Mouse (Mus musculus) forebrain, embryonic 13.5 days (tissue): ENCODE measurements around the gene Scamp1. TPM values are rescaled to one million over a fixed set of nuclear protein-coding genes. Genes with fewer than 3 reads are reported as not detected.

Experiments used
- ATAC-seq: fragments of 200-750 bp; cut with Nextera tagmentation; 2 replicates; pipeline ENCODE4 v1.8.0; 2017
- H3K27ac ChIP-seq: fragments of 300-500 bp; sonication (generic); 2 replicates; pipeline ENCODE4 v1.5.1; 2015; ENCODE audit warnings: inconsistent platforms, mild to moderate bottlenecking, moderate library complexity
- H3K27me3 ChIP-seq: fragments of 300-500 bp; sonication (generic); 2 replicates; pipeline ENCODE4 v1.6.1; 2015; ENCODE audit warnings: mild to moderate bottlenecking, inconsistent platforms
- H3K36me3 ChIP-seq: fragments of 300-500 bp; sonication (generic); 2 replicates; pipeline ENCODE4 v1.6.1; 2015; ENCODE audit warnings: mild to moderate bottlenecking, inconsistent platforms; ENCODE audit not compliant: poor library complexity, severe bottlenecking
- H3K4me1 ChIP-seq: fragments of 300-500 bp; sonication (generic); 2 replicates; pipeline ENCODE4 v1.6.1; 2015; ENCODE audit warnings: inconsistent platforms
- H3K4me2 ChIP-seq: fragments of 300-500 bp; sonication (generic); 2 replicates; pipeline ENCODE4 v1.6.1; 2015; ENCODE audit warnings: inconsistent platforms, mild to moderate bottlenecking, moderate library complexity
- H3K4me3 ChIP-seq: fragments of 300-500 bp; sonication (generic); 2 replicates; pipeline ENCODE4 v1.5.1; 2015; ENCODE audit warnings: mild to moderate bottlenecking, inconsistent platforms
- H3K9ac ChIP-seq: fragments of 300-500 bp; sonication (generic); 2 replicates; pipeline ENCODE4 v1.6.1; 2015; ENCODE audit warnings: mild to moderate bottlenecking, inconsistent platforms
- H3K9me3 ChIP-seq: fragments of 300-500 bp; sonication (generic); replicated peaks from 2 replicates; pipeline ENCODE4 v1.6.1; 2016; ENCODE audit warnings: inconsistent platforms
- WGBS: fragments of 180-500 bp; shearing (Covaris S2); methylation state at CpG from one replicate; pipeline ENCODE4 v1.1.7; 2015; 5-methylcytosine and 5-hydroxymethylcytosine counted together
- polyA plus RNA-seq: library from polyadenylated mRNA; unstranded; fragments of >200 nt; fragmentation: Nextera tagmentation; extraction: Ambion mirVana; gene quantifications from 2 replicates; pipeline ENCODE4 v1.2.1, GENCODE M21; 2015

Scamp1 gene
- polyA plus RNA-seq, 1 experiment from 2014 or later = 65.2 TPM

DNA sequence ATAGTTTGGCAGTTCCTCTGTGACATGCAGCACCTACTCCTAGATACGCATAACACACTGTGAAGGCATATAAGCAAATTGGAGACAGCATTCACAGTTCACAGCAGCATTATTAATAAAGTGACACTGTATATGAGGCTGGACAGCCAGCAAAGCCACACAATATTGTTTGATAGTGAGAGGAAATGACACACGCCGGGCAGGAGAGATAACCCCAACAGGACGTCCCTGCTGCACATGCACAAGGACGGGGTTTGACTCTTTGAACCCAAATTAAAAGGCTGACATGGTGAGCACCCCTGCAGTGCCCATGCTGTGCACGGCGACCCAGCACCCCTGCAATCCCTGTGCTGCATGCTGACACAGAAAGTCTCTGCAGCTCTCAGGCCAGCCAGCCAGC, 17.5 kb downstream of the Scamp1 start:
- no peak overlapping the region for H3K4me3 ChIP-seq
- no peaks in the 10 kb centered on the region for H3K36me3 ChIP-seq
- no peak overlapping the region for H3K27ac ChIP-seq
- H3K4me1 ChIP-seq = peaks cover 8% of the 10 kb centered on the region; the same call in 1 of the 2 replicates
- WGBS = 56% methylated on average over 7 of the region's 7 CpGs
- no peaks in the 10 kb centered on the region for H3K27me3 ChIP-seq
- no peak overlapping the region for H3K4me2 ChIP-seq
- no peak overlapping the region for H3K9ac ChIP-seq
- no peaks in the 10 kb centered on the region for H3K9me3 ChIP-seq
- ATAC-seq = no peak

DNA sequence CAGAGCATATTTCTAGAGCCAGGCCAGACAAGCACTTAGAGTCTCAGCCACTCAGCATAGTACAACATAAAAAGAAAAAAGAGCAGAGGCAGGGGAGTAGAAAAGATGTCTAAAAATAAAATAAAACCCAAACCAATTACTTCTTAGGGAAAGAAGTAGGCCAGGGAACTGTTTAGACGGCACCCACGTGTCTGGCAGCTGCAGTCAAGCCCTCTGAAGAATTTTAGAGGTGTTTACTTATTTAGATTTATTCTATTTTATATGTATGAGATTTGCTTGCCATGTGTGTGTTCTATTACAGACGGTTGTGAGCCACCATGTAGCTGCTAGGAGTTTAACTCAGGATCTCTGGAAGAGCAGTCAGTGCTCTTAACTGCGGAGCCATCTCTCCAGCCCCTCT, 18.5 kb downstream of the Scamp1 start:
- ATAC-seq = no peak
- Histone ChIP-seq H3K4me2 (no peak overlapping the region), H3K4me1 (peaks cover 8% of the 10 kb centered on the region; the same call in 1 of the 2 replicates), H3K27ac (no peak overlapping the region), H3K4me3 (no peak overlapping the region), H3K27me3 (no peaks in the 10 kb centered on the region), H3K36me3 (no peaks in the 10 kb centered on the region), H3K9me3 (no peaks in the 10 kb centered on the region), H3K9ac (no peak overlapping the region)
- WGBS = 74% methylated on average over 4 of the region's 4 CpGs

DNA sequence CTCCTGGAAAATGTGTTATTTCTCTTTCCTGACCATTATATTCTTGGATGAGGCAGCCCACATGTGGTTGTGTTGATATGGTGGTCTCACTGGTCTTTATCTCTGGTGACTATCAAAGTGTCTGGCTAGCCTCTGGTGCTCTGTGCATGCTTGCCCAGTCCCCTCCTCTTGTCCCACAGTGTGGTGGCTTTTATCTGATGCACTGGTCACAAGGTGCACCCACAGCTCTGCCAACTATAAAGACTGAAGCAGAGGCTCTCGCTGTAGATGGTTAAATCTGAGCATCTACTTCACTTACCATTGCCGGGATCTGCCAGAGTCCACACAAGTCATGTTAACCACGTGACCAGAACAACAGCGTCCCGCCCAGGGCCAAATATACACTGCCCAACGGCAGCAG, 19.1 kb downstream of the Scamp1 start:
- Histone ChIP-seq H3K9me3 (no peaks in the 10 kb centered on the region), H3K36me3 (no peaks in the 10 kb centered on the region), H3K4me1 (peaks cover 8% of the 10 kb centered on the region; the same call in 1 of the 2 replicates), H3K27me3 (no peaks in the 10 kb centered on the region), H3K9ac (no peak overlapping the region), H3K27ac (no peak overlapping the region), H3K4me3 (no peak overlapping the region), H3K4me2 (no peak overlapping the region)
- ATAC-seq = no peak
- WGBS = 95% methylated on average over 6 of the region's 6 CpGs

DNA sequence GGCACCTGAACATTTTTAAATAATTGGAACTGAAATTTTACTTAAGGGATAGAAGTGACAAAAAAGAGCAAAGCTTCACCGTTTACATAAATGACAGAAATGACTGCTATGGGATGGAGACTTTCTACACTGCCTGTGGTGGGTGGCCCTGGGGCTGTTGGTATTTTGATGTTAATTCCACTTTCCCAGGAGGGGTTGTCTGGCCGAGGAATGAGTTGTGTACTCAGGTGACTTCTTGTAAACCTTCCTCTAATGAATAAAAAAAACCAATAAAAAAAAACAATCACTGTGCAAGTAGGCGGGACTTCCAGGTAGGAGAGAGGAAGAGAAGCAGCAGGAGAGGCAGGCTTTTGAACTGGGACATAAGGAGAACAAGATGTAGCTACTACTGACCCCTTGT, 20.4 kb downstream of the Scamp1 start:
- Histone ChIP-seq H3K27me3 (no peaks in the 10 kb centered on the region), H3K9ac (no peak overlapping the region), H3K4me2 (no peak overlapping the region), H3K9me3 (no peaks in the 10 kb centered on the region), H3K4me1 (peaks cover 4% of the 10 kb centered on the region; the same call in 1 of the 2 replicates), H3K36me3 (no peaks in the 10 kb centered on the region), H3K27ac (no peak overlapping the region), H3K4me3 (no peak overlapping the region)
- 78% methylated on average over 3 of the region's 3 CpGs for WGBS
- no peak for ATAC-seq

DNA sequence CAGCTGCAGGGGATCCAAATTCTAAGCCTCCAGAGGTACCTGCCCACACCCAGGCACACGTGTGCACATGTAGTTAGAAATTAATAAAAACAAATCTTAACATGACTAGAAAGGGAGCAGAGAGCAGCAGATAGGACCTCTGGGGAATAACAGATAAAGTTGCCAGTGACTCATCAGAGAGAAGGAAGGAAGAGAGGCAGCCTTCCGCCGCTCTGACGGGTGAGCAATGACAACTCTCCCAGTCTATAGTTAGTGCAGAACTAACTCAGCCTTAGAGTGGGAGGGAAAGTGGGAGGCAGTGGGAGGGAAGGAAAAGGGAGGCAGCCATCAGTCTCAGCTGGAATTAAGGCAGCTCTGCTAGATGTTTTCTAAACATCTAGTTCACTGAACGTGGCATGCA, 21.7 kb downstream of the Scamp1 start:
- Histone ChIP-seq H3K27me3 (no peaks in the 10 kb centered on the region), H3K9me3 (no peaks in the 10 kb centered on the region), H3K4me1 (peaks cover 4% of the 10 kb centered on the region; the same call in 1 of the 2 replicates), H3K9ac (no peak overlapping the region), H3K36me3 (no peaks in the 10 kb centered on the region), H3K4me2 (no peak overlapping the region), H3K4me3 (no peak overlapping the region), H3K27ac (no peak overlapping the region)
- ATAC-seq = no peak
- 89% methylated on average over 5 of the region's 5 CpGs for WGBS

DNA sequence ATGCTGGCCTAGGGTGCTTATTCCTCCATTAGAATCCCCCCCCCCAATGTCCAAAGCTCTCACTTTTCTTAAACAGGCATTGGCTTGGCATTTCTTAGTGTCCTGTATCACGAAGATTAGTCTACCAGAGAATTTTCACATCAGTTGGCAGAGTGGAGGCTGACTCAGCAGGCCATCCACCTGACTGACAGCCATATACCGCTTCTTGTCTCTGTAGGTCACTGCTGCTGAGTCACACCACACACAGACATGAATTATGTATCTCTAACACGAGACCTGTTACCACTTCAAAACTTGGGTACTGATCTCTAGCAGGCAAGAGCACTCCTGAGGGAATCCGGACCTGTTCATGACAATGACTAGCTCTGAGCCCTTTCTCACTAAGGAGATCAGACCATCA, 23.1 kb downstream of the Scamp1 start:
- Histone ChIP-seq H3K4me3 (no peak overlapping the region), H3K27me3 (no peaks in the 10 kb centered on the region), H3K9me3 (no peaks in the 10 kb centered on the region), H3K36me3 (no peaks in the 10 kb centered on the region), H3K9ac (no peak overlapping the region), H3K27ac (no peak overlapping the region), H3K4me2 (no peak overlapping the region), H3K4me1 (0 out of 2 replicates have a peak, but pooled peaks cover 3% of the 10 kb centered on the region)
- WGBS = 83% methylated on average over 4 of the region's 4 CpGs
- ATAC-seq = no peak

DNA sequence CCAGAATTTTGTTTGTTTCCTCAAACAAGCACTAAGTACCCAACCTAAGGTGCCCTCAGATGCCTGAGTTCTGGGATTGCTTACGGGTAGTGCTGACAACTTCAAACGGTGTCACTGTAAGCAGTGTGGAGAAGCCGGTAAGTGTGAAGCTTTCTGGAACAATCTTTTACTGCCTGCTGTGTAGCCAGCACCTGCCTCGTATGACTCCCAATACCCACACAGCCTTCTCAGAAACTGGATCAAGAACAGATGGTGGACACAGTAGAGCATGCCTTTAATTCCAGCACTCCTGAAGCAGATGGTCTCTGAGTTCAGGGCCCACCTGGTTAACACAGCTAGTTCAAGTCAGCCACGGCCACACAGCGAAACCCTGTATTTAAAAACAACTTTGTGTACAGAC, 24.0 kb downstream of the Scamp1 start:
- ATAC-seq = no peak
- H3K36me3 ChIP-seq = no peaks in the 10 kb centered on the region
- 0 out of 2 replicates have a peak, but pooled peaks cover 3% of the 10 kb centered on the region for H3K4me1 ChIP-seq
- no peak overlapping the region for H3K4me2 ChIP-seq
- no peaks in the 10 kb centered on the region for H3K9me3 ChIP-seq
- H3K4me3 ChIP-seq = no peak overlapping the region
- no peak overlapping the region for H3K27ac ChIP-seq
- no peaks in the 10 kb centered on the region for H3K27me3 ChIP-seq
- 83% methylated on average over 6 of the region's 6 CpGs for WGBS
- no peak overlapping the region for H3K9ac ChIP-seq

DNA sequence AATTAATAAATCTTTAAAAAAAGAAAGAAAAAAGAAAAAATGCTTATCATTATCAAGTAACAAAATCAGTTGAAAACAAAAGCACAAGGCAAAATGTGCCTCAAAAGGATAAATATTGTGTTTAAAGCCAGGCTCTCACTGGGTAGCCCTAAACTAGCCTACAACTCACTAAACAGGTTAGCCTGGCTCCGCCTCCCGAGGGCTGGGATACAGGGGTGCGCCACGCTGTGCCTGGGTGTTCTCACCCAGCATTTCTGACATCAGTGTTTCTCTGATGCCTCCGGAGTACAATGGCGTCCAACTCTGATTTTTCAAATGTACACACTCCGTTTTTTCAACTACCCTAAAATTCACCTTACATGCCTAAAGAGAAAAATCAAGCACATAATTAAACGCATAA, 24.7 kb downstream of the Scamp1 start:
- no peak overlapping the region for H3K4me2 ChIP-seq
- no peak overlapping the region for H3K4me3 ChIP-seq
- 85% methylated on average over 8 of the region's 8 CpGs for WGBS
- no peak overlapping the region for H3K9ac ChIP-seq
- no peak for ATAC-seq
- H3K36me3 ChIP-seq = no peaks in the 10 kb centered on the region
- 0 out of 2 replicates have a peak, but pooled peaks cover 3% of the 10 kb centered on the region for H3K4me1 ChIP-seq
- no peaks in the 10 kb centered on the region for H3K9me3 ChIP-seq
- no peaks in the 10 kb centered on the region for H3K27me3 ChIP-seq
- H3K27ac ChIP-seq = no peak overlapping the region

DNA sequence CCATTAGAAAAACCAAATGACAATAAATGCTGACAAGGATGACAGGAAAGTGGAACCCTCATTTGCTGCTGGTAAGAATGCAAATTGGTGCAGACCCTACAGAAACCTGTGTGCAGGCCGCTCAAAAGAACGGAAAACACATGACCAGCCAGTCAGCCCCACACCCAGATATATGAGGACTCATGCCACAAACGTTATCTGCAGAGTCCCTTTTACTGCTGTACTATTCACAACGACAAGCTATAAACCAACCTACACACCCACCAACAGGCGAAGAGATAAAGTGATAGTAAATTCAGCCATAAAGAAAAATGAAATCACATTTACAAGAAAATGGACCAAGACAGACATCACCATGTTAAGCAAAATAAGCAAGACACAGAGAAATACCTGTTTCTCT, 26.4 kb downstream of the Scamp1 start:
- 0 out of 2 replicates have a peak, but pooled peaks cover 3% of the 10 kb centered on the region for H3K4me1 ChIP-seq
- H3K9ac ChIP-seq = no peak overlapping the region
- H3K27me3 ChIP-seq = no peaks in the 10 kb centered on the region
- no peak overlapping the region for H3K4me3 ChIP-seq
- no peaks in the 10 kb centered on the region for H3K9me3 ChIP-seq
- 89% methylated on average over 5 of the region's 5 CpGs for WGBS
- no peak overlapping the region for H3K27ac ChIP-seq
- H3K4me2 ChIP-seq = no peak overlapping the region
- H3K36me3 ChIP-seq = no peaks in the 10 kb centered on the region
- no peak for ATAC-seq

DNA sequence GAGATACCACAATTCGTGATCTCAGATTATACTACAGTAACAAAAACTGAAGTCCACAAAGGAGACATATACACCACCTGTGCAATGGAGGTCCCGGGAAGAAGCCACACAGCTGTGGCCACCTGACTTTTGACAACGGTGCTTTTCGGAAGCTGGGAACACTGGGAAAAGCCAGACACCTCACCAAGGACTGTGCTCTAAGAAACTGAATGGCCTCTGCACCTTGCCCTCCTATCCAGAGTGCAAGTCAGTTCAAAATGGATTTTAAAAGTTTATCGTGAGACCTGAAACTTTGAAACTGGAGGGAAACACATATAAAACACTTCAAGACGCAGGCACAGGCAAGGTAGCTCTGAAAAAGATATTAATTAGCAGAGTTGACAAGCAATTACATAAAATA, 27.1 kb downstream of the Scamp1 start:
- Histone ChIP-seq H3K9ac (no peak overlapping the region), H3K4me1 (0 out of 2 replicates have a peak, but pooled peaks cover 3% of the 10 kb centered on the region), H3K4me2 (no peak overlapping the region), H3K9me3 (no peaks in the 10 kb centered on the region), H3K4me3 (no peak overlapping the region), H3K36me3 (no peaks in the 10 kb centered on the region), H3K27ac (no peak overlapping the region), H3K27me3 (no peaks in the 10 kb centered on the region)
- ATAC-seq = no peak
- WGBS = 89% methylated on average over 6 of the region's 6 CpGs

DNA sequence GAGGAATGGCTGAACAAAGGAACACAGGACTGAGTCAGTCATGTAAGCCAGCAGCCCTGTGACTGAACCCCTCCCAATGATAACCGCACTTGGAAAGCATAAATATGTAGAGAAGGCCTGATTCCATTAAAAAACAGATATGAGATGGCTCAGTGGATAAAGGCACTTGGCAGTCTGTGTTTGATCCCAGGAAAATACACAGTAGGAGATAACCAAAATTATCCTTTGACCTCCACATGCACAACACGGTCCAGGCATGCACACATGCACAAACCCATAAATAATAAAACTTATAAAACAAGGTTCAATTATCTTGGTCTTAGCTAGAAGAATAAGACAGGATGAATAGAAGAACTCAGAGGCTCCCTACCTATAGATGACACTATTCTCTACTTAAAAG, 27.9 kb downstream of the Scamp1 start:
- 0 out of 2 replicates have a peak, but pooled peaks cover 3% of the 10 kb centered on the region for H3K4me1 ChIP-seq
- no peak for ATAC-seq
- no peak overlapping the region for H3K9ac ChIP-seq
- no peaks in the 10 kb centered on the region for H3K27me3 ChIP-seq
- no peaks in the 10 kb centered on the region for H3K36me3 ChIP-seq
- WGBS = 91% methylated on average over 2 of the region's 2 CpGs
- no peak overlapping the region for H3K4me3 ChIP-seq
- H3K9me3 ChIP-seq = no peaks in the 10 kb centered on the region
- no peak overlapping the region for H3K4me2 ChIP-seq
- no peak overlapping the region for H3K27ac ChIP-seq

DNA sequence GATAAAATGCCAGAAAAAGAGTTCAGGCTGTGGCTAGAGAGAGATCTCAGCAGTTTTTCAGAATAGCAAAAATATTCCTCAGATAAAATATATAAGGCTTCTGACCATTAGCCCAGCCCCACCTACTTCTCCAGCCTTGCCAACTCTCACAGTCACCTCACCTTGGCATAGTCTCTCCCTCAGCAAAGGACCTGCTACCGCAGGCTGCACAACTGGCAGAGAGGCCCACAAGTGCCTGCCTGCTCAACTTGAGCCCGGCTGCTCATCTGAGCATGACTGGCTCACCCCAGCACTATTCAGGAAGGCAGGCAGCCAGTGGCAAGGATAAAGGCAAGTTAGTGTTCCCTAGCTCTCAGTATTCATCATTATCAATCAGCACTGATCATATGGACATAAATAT, 30.5 kb downstream of the Scamp1 start:
- H3K9me3 ChIP-seq = no peaks in the 10 kb centered on the region
- no peak overlapping the region for H3K4me2 ChIP-seq
- no peaks in the 10 kb centered on the region for H3K27me3 ChIP-seq
- ATAC-seq = no peak
- 96% methylated on average over 2 of the region's 2 CpGs for WGBS
- H3K27ac ChIP-seq = no peak overlapping the region
- H3K36me3 ChIP-seq = no peaks in the 10 kb centered on the region
- 0 out of 2 replicates have a peak, but pooled peaks cover 3% of the 10 kb centered on the region for H3K4me1 ChIP-seq
- no peak overlapping the region for H3K4me3 ChIP-seq
- H3K9ac ChIP-seq = no peak overlapping the region

DNA sequence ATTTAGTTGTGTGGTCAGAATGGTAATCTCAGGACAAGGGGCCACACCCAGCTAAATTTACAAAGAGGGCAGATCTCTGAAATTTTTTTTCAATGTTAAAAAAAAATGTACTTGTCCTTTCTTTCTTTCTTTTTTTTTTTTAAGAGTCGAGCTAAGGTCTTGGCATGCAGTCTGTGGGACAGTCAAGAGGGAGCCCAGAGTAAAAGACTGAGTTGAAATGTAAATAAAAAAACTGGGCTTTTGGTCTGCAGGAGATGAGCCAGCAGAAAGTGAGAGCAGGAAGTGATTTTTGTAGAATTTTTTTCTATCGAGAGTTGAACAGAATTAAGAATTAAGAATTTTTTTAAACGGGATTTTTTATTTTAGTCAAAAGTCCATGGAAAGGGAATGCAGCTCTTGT, 31.4 kb downstream of the Scamp1 start:
- Histone ChIP-seq H3K9ac (no peak overlapping the region), H3K4me1 (0 out of 2 replicates have a peak, but pooled peaks cover 3% of the 10 kb centered on the region), H3K27ac (no peak overlapping the region), H3K9me3 (no peaks in the 10 kb centered on the region), H3K4me2 (no peak overlapping the region), H3K4me3 (no peak overlapping the region), H3K27me3 (no peaks in the 10 kb centered on the region), H3K36me3 (no peaks in the 10 kb centered on the region)
- 91% methylated on average over 3 of the region's 3 CpGs for WGBS
- ATAC-seq = no peak
